Comparison of ENCODE assay signal across 8 mouse cellular contexts in genomic region chr4:133200343-133200742, GRCm38 (mm10). TPM values are rescaled to one million over a fixed set of nuclear protein-coding genes. Genes with fewer than 3 reads are reported as not detected.
A peak's percentile ranks its signal among the peaks of the same experiment; 100 is the strongest.
DNase-seq lines count a peak whose midpoint lies in the region; ATAC-seq lines count a peak whose summit lies in the region.

No protein-coding gene starts in this region.

- H3K36me3 ChIP-seq in hindbrain, embryonic 13.5 days, result peaks cover 11% of the 10 kb centered on the region
- peaks cover 16% of the 10 kb centered on the region for H3K36me3 ChIP-seq in limb, embryonic 10.5 days

- WGBS in hindbrain, embryonic 13.5 days, result 32% methylated on average over 21 of the region's 21 CpGs
- WGBS in limb, embryonic 10.5 days, result 47% methylated on average over 21 of the region's 21 CpGs

- no peak for ATAC-seq in hindbrain, embryonic 13.5 days (ENCODE audit: low FRiP score)

- H3K4me1 ChIP-seq in hindbrain, embryonic 13.5 days (replicated peaks), result peaks cover 78% of the 10 kb centered on the region
- H3K4me1 ChIP-seq in limb, embryonic 10.5 days, result peaks cover 87% of the 10 kb centered on the region

- no peak overlapping the region for H3K4me2 ChIP-seq in hindbrain, embryonic 13.5 days

- H3K9me3 ChIP-seq in hindbrain, embryonic 13.5 days, result no peaks in the 10 kb centered on the region
- H3K9me3 ChIP-seq in limb, embryonic 10.5 days (replicated peaks), result no peaks in the 10 kb centered on the region

- no peaks in the 10 kb centered on the region for H3K27me3 ChIP-seq in hindbrain, embryonic 13.5 days
- H3K27me3 ChIP-seq in limb, embryonic 10.5 days (ENCODE audit: low read depth, poor library complexity, severe bottlenecking), result no peaks in the 10 kb centered on the region

- H3K4me3 ChIP-seq in hindbrain, embryonic 13.5 days, result no peak overlapping the region
- peak overlapping the region; percentile 16 for H3K4me3 ChIP-seq in limb, embryonic 10.5 days

- peak overlapping the region; percentile 36; the same call in 1 of the 2 replicates for H3K9ac ChIP-seq in hindbrain, embryonic 13.5 days

- peak overlapping the region; percentile 66 for H3K27ac ChIP-seq in hindbrain, embryonic 13.5 days
- peak overlapping the region; percentile 78 for H3K27ac ChIP-seq in limb, embryonic 10.5 days

- DNase-seq in cerebellum, adult 9-11 months, result peak; percentile 52
- no peak for DNase-seq in cerebellum, adult 9-10 months
- peak; percentile 45 for DNase-seq in adrenal gland, adult 2 months
- DNase-seq in gastrocnemius, adult 18-20 months (ENCODE audit: low spot score), result peak; percentile 48
- peak; percentile 45 for DNase-seq in limb, embryonic 10.5 days (ENCODE audit: low spot score)
- DNase-seq in right cerebral cortex, postnatal 4 days, result peak; percentile 58
- no peak for DNase-seq in thymus, adult 18-20 months

RNA-seq across cellular contexts. Expression of gene Cd164l2, which starts 11.6 kb away (rescaled TPM):
- 1 to 10 TPM; 1.6 to 4.0 TPM for total RNA-seq in adrenal gland, adult 2 months (2021)
- 2.5 and 5.6 TPM in 2 replicates for polyA plus RNA-seq in adrenal gland, adult 2 months (2012; rRNA removed)
- total RNA-seq in gastrocnemius, adult 18-20 months (2021), result not detected
- polyA plus RNA-seq in hindbrain, embryonic 13.5 days (2015; fragmentation: Nextera tagmentation; extraction: Ambion mirVana), result 0.78 and 2.5 TPM in 2 replicates
- polyA plus RNA-seq in limb, embryonic 10.5 days (2016; fragmentation: Nextera tagmentation; extraction: Ambion mirVana), result 3.1 and 4.1 TPM in 2 replicates

RNA-seq across cellular contexts. Expression of gene Gpr3, which starts 12.0 kb away (rescaled TPM):
- total RNA-seq in adrenal gland, adult 2 months (2021), result under 1 TPM; 0.17 to 0.21 TPM
- 0.49 and 1.1 TPM in 2 replicates for polyA plus RNA-seq in adrenal gland, adult 2 months (2012; rRNA removed)
- not detected for total RNA-seq in gastrocnemius, adult 18-20 months (2021)
- 0.52 and 1.4 TPM in 2 replicates for polyA plus RNA-seq in hindbrain, embryonic 13.5 days (2015; fragmentation: Nextera tagmentation; extraction: Ambion mirVana)
- polyA plus RNA-seq in limb, embryonic 10.5 days (2016; fragmentation: Nextera tagmentation; extraction: Ambion mirVana), result 0.51 and 0.72 TPM in 2 replicates

RNA-seq across cellular contexts. Expression of gene Map3k6, which starts 40.3 kb away (rescaled TPM):
- 10 to 100 TPM; 22.4 to 22.9 TPM for total RNA-seq in adrenal gland, adult 2 months (2021)
- polyA plus RNA-seq in adrenal gland, adult 2 months (2012; rRNA removed), result 17.5 and 17.6 TPM in 2 replicates
- 10 to 100 TPM in 1 of 2 experiments, 1 to 10 TPM in 1; 8.8 to 11.4 TPM for total RNA-seq in gastrocnemius, adult 18-20 months (2021)
- polyA plus RNA-seq in hindbrain, embryonic 13.5 days (2015; fragmentation: Nextera tagmentation; extraction: Ambion mirVana), result 1.9 and 2.0 TPM in 2 replicates
- polyA plus RNA-seq in limb, embryonic 10.5 days (2016; fragmentation: Nextera tagmentation; extraction: Ambion mirVana), result 0.84 and 1.7 TPM in 2 replicates

Comparison
In these comparisons a context has a peak if more than half of its experiments do, and no peak if none do; other contexts are left out.
1. DNase-seq: peak in cerebellum, adult 9-11 months (single experiment), adrenal gland, adult 2 months (single experiment), gastrocnemius, adult 18-20 months (single experiment), limb, embryonic 10.5 days (single experiment) and right cerebral cortex, postnatal 4 days (single experiment); none in cerebellum, adult 9-10 months (single experiment) and thymus, adult 18-20 months (0 of 2).